Mouse (Mus musculus): ENCODE results near the gene Atp10b. TPM values are rescaled to one million over a fixed set of nuclear protein-coding genes. Genes with fewer than 3 reads are reported as not detected.

Gene Atp10b
- polyA plus RNA-seq, 1 experiment from 2014 or later = 0.28 TPM

GRCm38 (mm10) chr11:43269503-43270255 lies 120.0 kb downstream of the Atp10b start:
- H3K27me3 ChIP-seq (ENCODE audit: control insufficient read depth, insufficient read depth, low read depth, low read length) = no peaks in the 10 kb centered on the region
- no peak overlapping the region for H3K9ac ChIP-seq (ENCODE audit: low read length)
- no peak overlapping the region for H3K27ac ChIP-seq (ENCODE audit: low read length)
- no peaks in the 10 kb centered on the region for H3K4me1 ChIP-seq (replicated peaks; ENCODE audit: control insufficient read depth, insufficient read depth, low read length)
- 78% methylated on average over 6 of the region's 6 CpGs for WGBS
- no peak overlapping the region for H3K4me2 ChIP-seq (ENCODE audit: low read depth, low read length)
- ATAC-seq (ENCODE audit: low read depth) = no peak
- no peaks in the 10 kb centered on the region for H3K9me3 ChIP-seq (ENCODE audit: control insufficient read depth, low read length)
- H3K36me3 ChIP-seq (ENCODE audit: control insufficient read depth, insufficient read depth, low read length) = no peaks in the 10 kb centered on the region
- H3K4me3 ChIP-seq (ENCODE audit: low read length) = no peak overlapping the region

- 77% methylated on average over 10 of the region's 10 CpGs for WGBS
- H3K9ac ChIP-seq (ENCODE audit: low read length) = no peak overlapping the region
- no peak overlapping the region for H3K27ac ChIP-seq (ENCODE audit: low read length)
- ATAC-seq (ENCODE audit: low read depth) = no peak
- H3K4me2 ChIP-seq (ENCODE audit: low read depth, low read length) = no peak overlapping the region
- no peaks in the 10 kb centered on the region for H3K9me3 ChIP-seq (ENCODE audit: control insufficient read depth, low read length)
- no peaks in the 10 kb centered on the region for H3K36me3 ChIP-seq (ENCODE audit: control insufficient read depth, insufficient read depth, low read length)
- H3K4me1 ChIP-seq (replicated peaks; ENCODE audit: control insufficient read depth, insufficient read depth, low read length) = no peaks in the 10 kb centered on the region
- no peak overlapping the region for H3K4me3 ChIP-seq (ENCODE audit: low read length)
- no peaks in the 10 kb centered on the region for H3K27me3 ChIP-seq (ENCODE audit: control insufficient read depth, insufficient read depth, low read depth, low read length)
Measured at GRCm38 (mm10) chr11:43270256-43270806, 120.7 kb downstream of the Atp10b start.

- no peak for ATAC-seq (ENCODE audit: low read depth)
Measured at GRCm38 (mm10) chr11:43273896-43274295, 124.2 kb downstream of the Atp10b start.

GRCm38 (mm10) chr11:43297584-43297983 lies 147.9 kb downstream of the Atp10b start:
- H3K27me3 ChIP-seq (ENCODE audit: control insufficient read depth, insufficient read depth, low read depth, low read length) = no peaks in the 10 kb centered on the region
- H3K4me3 ChIP-seq (ENCODE audit: low read length) = no peak overlapping the region
- H3K4me1 ChIP-seq (replicated peaks; ENCODE audit: control insufficient read depth, insufficient read depth, low read length) = no peaks in the 10 kb centered on the region
- H3K9me3 ChIP-seq (ENCODE audit: control insufficient read depth, low read length) = no peaks in the 10 kb centered on the region
- H3K9ac ChIP-seq (ENCODE audit: low read length) = no peak overlapping the region
- no peak for ATAC-seq (ENCODE audit: low read depth)
- no peak overlapping the region for H3K27ac ChIP-seq (ENCODE audit: low read length)
- no peaks in the 10 kb centered on the region for H3K36me3 ChIP-seq (ENCODE audit: control insufficient read depth, insufficient read depth, low read length)
- no peak overlapping the region for H3K4me2 ChIP-seq (ENCODE audit: low read depth, low read length)
- 75% methylated on average over 6 of the region's 6 CpGs for WGBS

More at GRCm38 (mm10) chr11:43273896-43274295, 124.2 kb downstream of the Atp10b start:
- H3K9me3 ChIP-seq (ENCODE audit: control insufficient read depth, low read length) = no peaks in the 10 kb centered on the region
- H3K4me2 ChIP-seq (ENCODE audit: low read depth, low read length) = no peak overlapping the region
- no peak overlapping the region for H3K27ac ChIP-seq (ENCODE audit: low read length)
- H3K9ac ChIP-seq (ENCODE audit: low read length) = no peak overlapping the region
- no peaks in the 10 kb centered on the region for H3K4me1 ChIP-seq (replicated peaks; ENCODE audit: control insufficient read depth, insufficient read depth, low read length)
- H3K27me3 ChIP-seq (ENCODE audit: control insufficient read depth, insufficient read depth, low read depth, low read length) = no peaks in the 10 kb centered on the region
- no peak overlapping the region for H3K4me3 ChIP-seq (ENCODE audit: low read length)
- no peaks in the 10 kb centered on the region for H3K36me3 ChIP-seq (ENCODE audit: control insufficient read depth, insufficient read depth, low read length)

GRCm38 (mm10) chr11:43311000-43311399 lies 161.3 kb downstream of the Atp10b start:
- 46% methylated on average over 1 of the region's 1 CpGs for WGBS
- no peak overlapping the region for H3K4me3 ChIP-seq (ENCODE audit: low read length)
- no peaks in the 10 kb centered on the region for H3K36me3 ChIP-seq (ENCODE audit: control insufficient read depth, insufficient read depth, low read length)

More at GRCm38 (mm10) chr11:43311000-43311399, 161.3 kb downstream of the Atp10b start:
- H3K9ac ChIP-seq (ENCODE audit: low read length) = no peak overlapping the region
- no peak for ATAC-seq (ENCODE audit: low read depth)
- H3K4me2 ChIP-seq (ENCODE audit: low read depth, low read length) = no peak overlapping the region
- H3K27me3 ChIP-seq (ENCODE audit: control insufficient read depth, insufficient read depth, low read depth, low read length) = no peaks in the 10 kb centered on the region
- H3K9me3 ChIP-seq (ENCODE audit: control insufficient read depth, low read length) = no peaks in the 10 kb centered on the region
- no peak overlapping the region for H3K27ac ChIP-seq (ENCODE audit: low read length)
- no peaks in the 10 kb centered on the region for H3K4me1 ChIP-seq (replicated peaks; ENCODE audit: control insufficient read depth, insufficient read depth, low read length)

Other genes starting within 250 kb of the Atp10b start
- gene Gm9972, start 114.1 kb upstream of the Atp10b start, polyA plus RNA-seq (2015; fragmentation: Nextera tagmentation; extraction: Ambion mirVana) = not detected in 2 replicates